Mouse (Mus musculus): ENCODE measurements around the gene Lrmda. TPM values are rescaled to one million over a fixed set of nuclear protein-coding genes. Genes with fewer than 3 reads are reported as not detected.

Lrmda gene
- polyA plus RNA-seq, 1 experiment from 2014 or later, result 0.87 TPM

- Histone ChIP-seq H3K9ac (no peak overlapping the region), H3K36me3 (no peaks in the 10 kb centered on the region), H3K27me3 (replicated peaks) (no peaks in the 10 kb centered on the region), H3K4me2 (replicated peaks) (no peak overlapping the region), H3K9me3 (peaks cover 5% of the 10 kb centered on the region), H3K4me1 (replicated peaks) (peaks cover 21% of the 10 kb centered on the region), H3K27ac (no peak overlapping the region), H3K4me3 (replicated peaks) (no peak overlapping the region)
- ATAC-seq, result no peak
- WGBS, result 89% methylated on average over 2 of the region's 2 CpGs
These were observed 69.1 kb downstream of the Lrmda start for GRCm38 (mm10) chr14:22088604-22089003.

- ATAC-seq, result no peak
- H3K9me3 ChIP-seq, result peaks cover 5% of the 10 kb centered on the region
- no peak overlapping the region for H3K4me2 ChIP-seq (replicated peaks)
- peak overlapping the region; percentile 64 for H3K27ac ChIP-seq
- H3K4me3 ChIP-seq (replicated peaks), result no peak overlapping the region
- no peaks in the 10 kb centered on the region for H3K36me3 ChIP-seq
- WGBS, result 68% methylated on average over 7 of the region's 7 CpGs
- no peak overlapping the region for H3K9ac ChIP-seq
- H3K4me1 ChIP-seq (replicated peaks), result peaks cover 21% of the 10 kb centered on the region
- H3K27me3 ChIP-seq (replicated peaks), result no peaks in the 10 kb centered on the region
These were observed 69.8 kb downstream of the Lrmda start for GRCm38 (mm10) chr14:22089331-22089730.

GRCm38 (mm10) chr14:22089866-22090470 is 70.5 kb downstream of the Lrmda start:
- Histone ChIP-seq H3K4me1 (replicated peaks) (peaks cover 22% of the 10 kb centered on the region), H3K27ac (peak overlapping the region; percentile 64), H3K9ac (no peak overlapping the region), H3K4me3 (replicated peaks) (no peak overlapping the region), H3K36me3 (no peaks in the 10 kb centered on the region), H3K9me3 (peaks cover 5% of the 10 kb centered on the region), H3K4me2 (replicated peaks) (peak overlapping the region; percentile 28; the same call in 1 of the 2 replicates), H3K27me3 (replicated peaks) (no peaks in the 10 kb centered on the region)
- no peak for ATAC-seq
- WGBS, result 26% methylated on average over 8 of the region's 8 CpGs

GRCm38 (mm10) chr14:22090778-22091211 is 71.3 kb downstream of the Lrmda start:
- Histone ChIP-seq H3K9me3 (peaks cover 5% of the 10 kb centered on the region), H3K27me3 (replicated peaks) (no peaks in the 10 kb centered on the region), H3K4me2 (replicated peaks) (peak overlapping the region; percentile 28; the same call in 1 of the 2 replicates), H3K27ac (peak overlapping the region; percentile 64), H3K9ac (no peak overlapping the region), H3K36me3 (no peaks in the 10 kb centered on the region), H3K4me3 (replicated peaks) (no peak overlapping the region), H3K4me1 (replicated peaks) (peaks cover 25% of the 10 kb centered on the region)
- peak; percentile 86 for ATAC-seq
- WGBS, result 7% methylated on average over 5 of the region's 5 CpGs

- 38% methylated on average over 4 of the region's 4 CpGs for WGBS
- Histone ChIP-seq H3K9me3 (peaks cover 5% of the 10 kb centered on the region), H3K4me3 (replicated peaks) (no peak overlapping the region), H3K36me3 (no peaks in the 10 kb centered on the region), H3K27ac (peak overlapping the region; percentile 8), H3K4me2 (replicated peaks) (no peak overlapping the region), H3K4me1 (replicated peaks) (peaks cover 25% of the 10 kb centered on the region), H3K9ac (no peak overlapping the region), H3K27me3 (replicated peaks) (no peaks in the 10 kb centered on the region)
- peak; percentile 18; the same call in 1 of the 2 replicates for ATAC-seq
These were observed 71.8 kb downstream of the Lrmda start for GRCm38 (mm10) chr14:22091306-22091705.

- peaks cover 25% of the 10 kb centered on the region for H3K4me1 ChIP-seq (replicated peaks)
- H3K4me2 ChIP-seq (replicated peaks), result 0 out of 2 replicates have a peak overlapping the region, but pooled peaks have one; percentile 11
- ATAC-seq, result 0 out of 2 replicates have a peak, but pooled peaks have one; percentile 44
- no peaks in the 10 kb centered on the region for H3K36me3 ChIP-seq
- peaks cover under 1% of the 10 kb centered on the region; the same call in 1 of the 2 replicates for H3K9me3 ChIP-seq
- no peak overlapping the region for H3K27ac ChIP-seq
- 37% methylated on average over 8 of the region's 8 CpGs for WGBS
- H3K9ac ChIP-seq, result no peak overlapping the region
- H3K27me3 ChIP-seq (replicated peaks), result no peaks in the 10 kb centered on the region
- H3K4me3 ChIP-seq (replicated peaks), result no peak overlapping the region
These were observed 73.6 kb downstream of the Lrmda start for GRCm38 (mm10) chr14:22093124-22093523.

- Histone ChIP-seq H3K4me1 (replicated peaks) (0 out of 2 replicates have a peak, but pooled peaks cover 3% of the 10 kb centered on the region), H3K36me3 (no peaks in the 10 kb centered on the region), H3K4me2 (replicated peaks) (no peak overlapping the region), H3K9me3 (no peaks in the 10 kb centered on the region), H3K9ac (no peak overlapping the region), H3K4me3 (replicated peaks) (no peak overlapping the region), H3K27ac (no peak overlapping the region), H3K27me3 (replicated peaks) (no peaks in the 10 kb centered on the region)
- ATAC-seq, result no peak
- 88% methylated on average over 14 of the region's 14 CpGs for WGBS
These were observed 82.7 kb downstream of the Lrmda start for GRCm38 (mm10) chr14:22101961-22102805.

GRCm38 (mm10) chr14:22105855-22106254 is 86.3 kb downstream of the Lrmda start:
- ATAC-seq, result peak; percentile 54
- no peak overlapping the region for H3K27ac ChIP-seq

GRCm38 (mm10) chr14:22106777-22107176 is 87.3 kb downstream of the Lrmda start:
- H3K27ac ChIP-seq, result no peak overlapping the region
- WGBS, result 68% methylated on average over 3 of the region's 3 CpGs
- ATAC-seq, result 0 out of 2 replicates have a peak, but pooled peaks have one; percentile 50

More at GRCm38 (mm10) chr14:22105855-22106254, 86.3 kb downstream of the Lrmda start:
- Histone ChIP-seq H3K9ac (no peak overlapping the region), H3K4me1 (replicated peaks) (0 out of 2 replicates have a peak, but pooled peaks cover 3% of the 10 kb centered on the region), H3K4me3 (replicated peaks) (no peak overlapping the region), H3K36me3 (no peaks in the 10 kb centered on the region), H3K27me3 (replicated peaks) (no peaks in the 10 kb centered on the region), H3K4me2 (replicated peaks) (no peak overlapping the region), H3K9me3 (no peaks in the 10 kb centered on the region)
- WGBS, result 40% methylated on average over 4 of the region's 4 CpGs

GRCm38 (mm10) chr14:22109423-22109822 is 89.9 kb downstream of the Lrmda start:
- 62% methylated on average over 4 of the region's 4 CpGs for WGBS
- H3K4me3 ChIP-seq (replicated peaks), result no peak overlapping the region
- no peak overlapping the region for H3K4me2 ChIP-seq (replicated peaks)
- no peaks in the 10 kb centered on the region for H3K36me3 ChIP-seq
- H3K27me3 ChIP-seq (replicated peaks), result no peaks in the 10 kb centered on the region
- H3K27ac ChIP-seq, result no peak overlapping the region
- no peaks in the 10 kb centered on the region for H3K9me3 ChIP-seq
- peak; percentile 55; the same call in 1 of the 2 replicates for ATAC-seq
- H3K4me1 ChIP-seq (replicated peaks), result 0 out of 2 replicates have a peak, but pooled peaks cover 3% of the 10 kb centered on the region
- no peak overlapping the region for H3K9ac ChIP-seq

More at GRCm38 (mm10) chr14:22106777-22107176, 87.3 kb downstream of the Lrmda start:
- H3K4me3 ChIP-seq (replicated peaks), result no peak overlapping the region
- no peaks in the 10 kb centered on the region for H3K27me3 ChIP-seq (replicated peaks)
- H3K4me2 ChIP-seq (replicated peaks), result no peak overlapping the region
- no peak overlapping the region for H3K9ac ChIP-seq
- no peaks in the 10 kb centered on the region for H3K9me3 ChIP-seq
- 0 out of 2 replicates have a peak, but pooled peaks cover 3% of the 10 kb centered on the region for H3K4me1 ChIP-seq (replicated peaks)
- no peaks in the 10 kb centered on the region for H3K36me3 ChIP-seq

- no peak overlapping the region for H3K27ac ChIP-seq
- H3K9ac ChIP-seq, result no peak overlapping the region
- no peak overlapping the region for H3K4me3 ChIP-seq (replicated peaks)
- H3K36me3 ChIP-seq, result no peaks in the 10 kb centered on the region
- H3K4me2 ChIP-seq (replicated peaks), result no peak overlapping the region
- 0 out of 2 replicates have a peak, but pooled peaks cover 6% of the 10 kb centered on the region for H3K4me1 ChIP-seq (replicated peaks)
- 68% methylated on average over 8 of the region's 8 CpGs for WGBS
- H3K9me3 ChIP-seq, result no peaks in the 10 kb centered on the region
- no peak for ATAC-seq
- no peaks in the 10 kb centered on the region for H3K27me3 ChIP-seq (replicated peaks)
These were observed 94.2 kb downstream of the Lrmda start for GRCm38 (mm10) chr14:22113463-22114361.

Measured in intestine, embryonic 15.5 days (tissue).